Mouse (Mus musculus): ENCODE results near the gene Trim38. TPM values are rescaled to one million over a fixed set of nuclear protein-coding genes. Genes with fewer than 3 reads are reported as not detected.

Trim38 gene
- polyA plus RNA-seq, 1 experiment from 2014 or later: 0.24 TPM

DNA sequence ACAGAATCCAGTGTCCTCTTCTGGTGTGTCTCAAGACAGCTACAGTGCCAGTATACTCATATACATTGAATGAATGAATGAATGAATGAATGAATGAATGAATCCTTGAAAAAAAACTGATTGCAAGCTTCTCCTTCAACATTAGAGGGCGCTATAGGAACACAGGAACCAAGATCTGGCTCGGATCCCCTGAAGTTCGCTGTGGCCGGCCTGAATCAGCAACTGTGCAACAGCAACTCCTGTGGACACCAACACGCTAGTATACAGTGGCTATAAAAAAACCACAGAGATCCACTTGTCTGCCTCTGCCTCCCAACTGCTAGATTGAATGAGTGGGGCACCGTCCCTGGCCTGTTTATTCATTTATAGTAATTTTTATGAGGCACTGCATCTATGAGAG is 63.3 kb downstream of the Trim38 start:
- Histone ChIP-seq H3K9me3 (replicated peaks; ENCODE audit: control insufficient read depth, low read length) (no peaks in the 10 kb centered on the region), H3K27ac (ENCODE audit: low read depth, low read length) (no peak overlapping the region), H3K4me3 (ENCODE audit: low read depth, low read length) (no peak overlapping the region), H3K4me2 (no peak overlapping the region), H3K9ac (ENCODE audit: low read depth, low read length) (no peak overlapping the region), H3K36me3 (ENCODE audit: control insufficient read depth, insufficient read depth, low read length) (no peaks in the 10 kb centered on the region), H3K27me3 (ENCODE audit: control insufficient read depth, insufficient read depth, low read length) (no peaks in the 10 kb centered on the region), H3K4me1 (ENCODE audit: control insufficient read depth, insufficient read depth, low read length) (no peaks in the 10 kb centered on the region)
- WGBS (ENCODE audit: insufficient replicate concordance): 18% methylated on average over 6 of the region's 6 CpGs
- ATAC-seq (replicated peaks; ENCODE audit: insufficient number of reproducible peaks, low FRiP score, low TSS enrichment): no peak

DNA sequence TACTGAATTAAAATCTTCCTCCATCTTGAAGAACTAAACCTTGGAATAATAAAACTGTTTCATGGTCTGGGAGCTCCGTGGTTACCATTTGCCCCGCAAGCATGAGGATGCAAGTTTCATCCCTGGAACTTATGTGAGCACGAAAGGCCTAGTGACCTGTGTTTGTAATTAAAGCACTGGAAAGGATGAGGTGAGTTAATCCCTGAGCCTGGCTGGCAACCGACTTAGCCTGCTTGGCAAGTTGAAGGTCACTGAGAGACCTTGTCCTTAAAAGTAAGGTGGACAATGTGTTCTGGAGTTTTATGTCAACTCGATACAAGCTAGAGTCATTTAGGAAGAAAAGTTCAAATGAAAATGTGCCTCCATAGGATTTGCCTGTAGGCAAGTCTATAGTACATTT is 65.1 kb downstream of the Trim38 start:
- no peak overlapping the region for H3K9ac ChIP-seq (ENCODE audit: low read depth, low read length)
- H3K9me3 ChIP-seq (replicated peaks; ENCODE audit: control insufficient read depth, low read length): no peaks in the 10 kb centered on the region
- H3K4me2 ChIP-seq: no peak overlapping the region
- ATAC-seq (replicated peaks; ENCODE audit: insufficient number of reproducible peaks, low FRiP score, low TSS enrichment): no peak
- no peaks in the 10 kb centered on the region for H3K27me3 ChIP-seq (ENCODE audit: control insufficient read depth, insufficient read depth, low read length)
- no peak overlapping the region for H3K27ac ChIP-seq (ENCODE audit: low read depth, low read length)
- no peaks in the 10 kb centered on the region for H3K36me3 ChIP-seq (ENCODE audit: control insufficient read depth, insufficient read depth, low read length)
- no peaks in the 10 kb centered on the region for H3K4me1 ChIP-seq (ENCODE audit: control insufficient read depth, insufficient read depth, low read length)
- 84% methylated on average over 5 of the region's 5 CpGs for WGBS (ENCODE audit: insufficient replicate concordance)
- no peak overlapping the region for H3K4me3 ChIP-seq (ENCODE audit: low read depth, low read length)

DNA sequence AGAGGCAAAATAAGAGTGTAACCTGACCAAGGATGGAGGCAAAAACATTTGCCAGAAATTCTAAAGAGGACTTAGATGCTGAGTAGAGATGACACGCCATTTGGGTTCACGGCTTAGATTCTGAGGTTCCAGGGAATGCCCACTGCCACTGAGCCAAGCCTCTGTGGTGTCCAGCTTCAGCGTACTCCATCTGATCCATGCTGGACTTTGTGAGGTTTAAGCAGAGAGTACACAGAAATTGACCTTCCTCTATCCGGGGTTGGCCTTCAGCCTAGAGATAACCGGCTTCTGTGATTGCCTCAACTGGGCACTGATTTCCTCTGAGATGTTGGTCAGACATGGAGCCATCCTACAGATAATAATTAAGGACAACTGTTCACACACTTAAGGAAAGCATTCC is 66.9 kb downstream of the Trim38 start:
- H3K9me3 ChIP-seq (replicated peaks; ENCODE audit: control insufficient read depth, low read length): no peaks in the 10 kb centered on the region
- H3K4me3 ChIP-seq (ENCODE audit: low read depth, low read length): no peak overlapping the region
- WGBS (ENCODE audit: insufficient replicate concordance): 86% methylated on average over 5 of the region's 5 CpGs
- H3K27me3 ChIP-seq (ENCODE audit: control insufficient read depth, insufficient read depth, low read length): no peaks in the 10 kb centered on the region
- no peak overlapping the region for H3K9ac ChIP-seq (ENCODE audit: low read depth, low read length)
- H3K4me2 ChIP-seq: no peak overlapping the region
- no peak for ATAC-seq (replicated peaks; ENCODE audit: insufficient number of reproducible peaks, low FRiP score, low TSS enrichment)
- H3K36me3 ChIP-seq (ENCODE audit: control insufficient read depth, insufficient read depth, low read length): no peaks in the 10 kb centered on the region
- H3K27ac ChIP-seq (ENCODE audit: low read depth, low read length): no peak overlapping the region
- no peaks in the 10 kb centered on the region for H3K4me1 ChIP-seq (ENCODE audit: control insufficient read depth, insufficient read depth, low read length)

DNA sequence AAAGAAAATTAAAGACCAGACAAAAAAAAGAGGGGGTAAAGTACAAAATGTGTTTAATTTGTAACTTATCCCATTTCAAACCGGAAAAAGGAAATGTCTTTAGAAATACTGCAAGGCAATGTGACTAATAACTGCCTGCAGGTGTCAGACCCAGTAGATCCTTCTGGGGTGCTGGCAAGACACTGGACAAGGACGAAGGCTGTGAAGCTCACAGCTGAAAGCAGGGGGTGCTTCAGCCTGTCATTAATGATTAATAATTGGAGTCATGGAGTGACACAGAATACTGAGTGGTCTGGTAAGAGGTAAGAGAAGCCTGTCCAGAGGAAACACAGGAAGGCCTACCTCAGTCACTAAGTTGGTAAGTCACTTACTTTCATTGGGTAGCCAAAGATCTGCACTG is 69.6 kb downstream of the Trim38 start, which contains the start of gene Slc17a3:
Gene Slc17a3, plus strand, starts transcription at position 127 of the 400 bp plus-strand sequence.
- Histone ChIP-seq H3K27me3 (ENCODE audit: control insufficient read depth, insufficient read depth, low read length) (no peaks in the 10 kb centered on the region), H3K27ac (ENCODE audit: low read depth, low read length) (no peak within 1 kb of the TSS), H3K4me1 (ENCODE audit: control insufficient read depth, insufficient read depth, low read length) (no peaks in the 10 kb centered on the region), H3K36me3 (ENCODE audit: control insufficient read depth, insufficient read depth, low read length) (no peaks in the 10 kb centered on the region), H3K4me3 (ENCODE audit: low read depth, low read length) (no peak within 1 kb of the TSS), H3K9ac (ENCODE audit: low read depth, low read length) (no peak within 1 kb of the TSS), H3K9me3 (replicated peaks; ENCODE audit: control insufficient read depth, low read length) (no peaks in the 10 kb centered on the region), H3K4me2 (no peak within 1 kb of the TSS)
- WGBS (ENCODE audit: insufficient replicate concordance): 71% methylated on average over 2 of the region's 2 CpGs
- ATAC-seq (replicated peaks; ENCODE audit: insufficient number of reproducible peaks, low FRiP score, low TSS enrichment): no peak

Small RNAs within 50 kb of the gene (microRNA-seq; reads per million reads assigned to microRNA genes)
- not detected for gene Gm44314 (ENCODE audit: borderline number of aligned reads)
- gene Gm44484 (ENCODE audit: borderline number of aligned reads): 0.34 reads per million

Other genes starting within 250 kb of the Trim38 start
- gene Hist1h4h, start 238.9 kb upstream of the Trim38 start, polyA plus RNA-seq (2014; fragmentation: Nextera tagmentation; extraction: Ambion mirVana): 2.1 and 3.4 TPM in 2 replicates
- gene Hist1h2af, start 236.0 kb upstream of the Trim38 start, polyA plus RNA-seq (2014; fragmentation: Nextera tagmentation; extraction: Ambion mirVana): 1.4 and 2.3 TPM in 2 replicates
- 2.8 and 3.1 TPM in 2 replicates for gene Hist1h3g, start 234.5 kb upstream of the Trim38 start, polyA plus RNA-seq (2014; fragmentation: Nextera tagmentation; extraction: Ambion mirVana)
- 0.43 and 0.66 TPM in 2 replicates for gene Hist1h2bh, start 226.5 kb upstream of the Trim38 start, polyA plus RNA-seq (2014; fragmentation: Nextera tagmentation; extraction: Ambion mirVana)
- 0.19 TPM in 1 of 2 replicates, not detected in the other for gene Hist1h3f, start 225.9 kb upstream of the Trim38 start, polyA plus RNA-seq (2014; fragmentation: Nextera tagmentation; extraction: Ambion mirVana)
- gene Hist1h4f, start 218.3 kb upstream of the Trim38 start, polyA plus RNA-seq (2014; fragmentation: Nextera tagmentation; extraction: Ambion mirVana): not detected in 2 replicates
- 0.15 and 0.27 TPM in 2 replicates for gene Hist1h1d, start 216.7 kb upstream of the Trim38 start, polyA plus RNA-seq (2014; fragmentation: Nextera tagmentation; extraction: Ambion mirVana)
- gene Hist1h3e, start 207.5 kb upstream of the Trim38 start, polyA plus RNA-seq (2014; fragmentation: Nextera tagmentation; extraction: Ambion mirVana): 2.6 and 3.0 TPM in 2 replicates
- 27.6 and 34.5 TPM in 2 replicates for gene Hist1h2ae, start 198.7 kb upstream of the Trim38 start, polyA plus RNA-seq (2014; fragmentation: Nextera tagmentation; extraction: Ambion mirVana)
- 2.3 and 6.5 TPM in 2 replicates for gene Hist1h2bg, start 198.5 kb upstream of the Trim38 start, polyA plus RNA-seq (2014; fragmentation: Nextera tagmentation; extraction: Ambion mirVana)
- 1.3 and 2.6 TPM in 2 replicates for gene Hist1h2bf, start 195.7 kb upstream of the Trim38 start, polyA plus RNA-seq (2014; fragmentation: Nextera tagmentation; extraction: Ambion mirVana)
- 0.44 and 1.3 TPM in 2 replicates for gene Hist1h2ad, start 195.5 kb upstream of the Trim38 start, polyA plus RNA-seq (2014; fragmentation: Nextera tagmentation; extraction: Ambion mirVana)
- 2.9 and 4.6 TPM in 2 replicates for gene Hist1h3d, start 194.2 kb upstream of the Trim38 start, polyA plus RNA-seq (2014; fragmentation: Nextera tagmentation; extraction: Ambion mirVana)
- gene Hist1h4d, start 188.3 kb upstream of the Trim38 start, polyA plus RNA-seq (2014; fragmentation: Nextera tagmentation; extraction: Ambion mirVana): 42.3 and 51.7 TPM in 2 replicates
- 1.5 and 2.4 TPM in 2 replicates for gene Hist1h2be, start 148.8 kb upstream of the Trim38 start, polyA plus RNA-seq (2014; fragmentation: Nextera tagmentation; extraction: Ambion mirVana)
- gene Hist1h1e, start 147.4 kb upstream of the Trim38 start, polyA plus RNA-seq (2014; fragmentation: Nextera tagmentation; extraction: Ambion mirVana): 8.4 and 11.1 TPM in 2 replicates
- gene Hist1h2ac, start 86.0 kb upstream of the Trim38 start, polyA plus RNA-seq (2014; fragmentation: Nextera tagmentation; extraction: Ambion mirVana): 0.52 and 0.62 TPM in 2 replicates
- gene Hist1h2bc, start 85.7 kb upstream of the Trim38 start, polyA plus RNA-seq (2014; fragmentation: Nextera tagmentation; extraction: Ambion mirVana): 31.3 and 31.9 TPM in 2 replicates
- not detected in 2 replicates for gene Hist1h1t, start 74.1 kb upstream of the Trim38 start, polyA plus RNA-seq (2014; fragmentation: Nextera tagmentation; extraction: Ambion mirVana)
- gene Hist1h4c, start 71.5 kb upstream of the Trim38 start, polyA plus RNA-seq (2014; fragmentation: Nextera tagmentation; extraction: Ambion mirVana): 0.69 and 2.7 TPM in 2 replicates
- gene Hfe, start 59.1 kb upstream of the Trim38 start, polyA plus RNA-seq (2014; fragmentation: Nextera tagmentation; extraction: Ambion mirVana): 8.2 and 9.9 TPM in 2 replicates
- 24.6 TPM in 2 replicates for gene Hist1h1c, start 31.1 kb upstream of the Trim38 start, polyA plus RNA-seq (2014; fragmentation: Nextera tagmentation; extraction: Ambion mirVana)
- gene Hist1h3c, start 24.3 kb upstream of the Trim38 start, polyA plus RNA-seq (2014; fragmentation: Nextera tagmentation; extraction: Ambion mirVana): 4.1 and 4.5 TPM in 2 replicates
- gene Hist1h2bb, start 23.2 kb upstream of the Trim38 start, polyA plus RNA-seq (2014; fragmentation: Nextera tagmentation; extraction: Ambion mirVana): 1.2 and 2.7 TPM in 2 replicates
- gene Hist1h2ab, start 18.8 kb upstream of the Trim38 start, polyA plus RNA-seq (2014; fragmentation: Nextera tagmentation; extraction: Ambion mirVana): 16.7 and 18.1 TPM in 2 replicates
- 2.7 and 3.7 TPM in 2 replicates for gene Hist1h3b, start 17.6 kb upstream of the Trim38 start, polyA plus RNA-seq (2014; fragmentation: Nextera tagmentation; extraction: Ambion mirVana)
- 2.2 and 2.7 TPM in 2 replicates for gene Hist1h4b, start 12.9 kb upstream of the Trim38 start, polyA plus RNA-seq (2014; fragmentation: Nextera tagmentation; extraction: Ambion mirVana)
- gene Hist1h4a, start 8.7 kb upstream of the Trim38 start, polyA plus RNA-seq (2014; fragmentation: Nextera tagmentation; extraction: Ambion mirVana): 1.0 TPM in 1 of 2 replicates, not detected in the other
- gene Hist1h3a, start 7.5 kb upstream of the Trim38 start, polyA plus RNA-seq (2014; fragmentation: Nextera tagmentation; extraction: Ambion mirVana): 2.5 and 4.0 TPM in 2 replicates
- 0.31 and 0.67 TPM in 2 replicates for gene Hist1h1a, start 6.2 kb upstream of the Trim38 start, polyA plus RNA-seq (2014; fragmentation: Nextera tagmentation; extraction: Ambion mirVana)
- gene Slc17a2, start 37.1 kb downstream of the Trim38 start, polyA plus RNA-seq (2014; fragmentation: Nextera tagmentation; extraction: Ambion mirVana): not detected in 2 replicates
- not detected in 2 replicates for gene Slc17a3, start 69.5 kb downstream of the Trim38 start, polyA plus RNA-seq (2014; fragmentation: Nextera tagmentation; extraction: Ambion mirVana)
- gene Slc17a1, start 97.8 kb downstream of the Trim38 start, polyA plus RNA-seq (2014; fragmentation: Nextera tagmentation; extraction: Ambion mirVana): not detected in 2 replicates
- gene Slc17a4, start 145.1 kb downstream of the Trim38 start, polyA plus RNA-seq (2014; fragmentation: Nextera tagmentation; extraction: Ambion mirVana): not detected in 2 replicates
- gene Hist1h2ba, start 164.2 kb downstream of the Trim38 start, polyA plus RNA-seq (2014; fragmentation: Nextera tagmentation; extraction: Ambion mirVana): not detected in 2 replicates
- gene Hist1h2aa, start 164.5 kb downstream of the Trim38 start, polyA plus RNA-seq (2014; fragmentation: Nextera tagmentation; extraction: Ambion mirVana): not detected in 2 replicates
- gene Scgn, start 221.3 kb downstream of the Trim38 start, polyA plus RNA-seq (2014; fragmentation: Nextera tagmentation; extraction: Ambion mirVana): not detected in 2 replicates